Comparison of ENCODE assay signal across 13 mouse cellular contexts in genomic region chr2:161961179-161962163, GRCm38 (mm10).
DNase-seq lines count a peak whose midpoint lies in the region; ATAC-seq and TF ChIP-seq lines count a peak whose summit lies in the region.
"Had no signal": no experiment of that assay in that cellular context is flagged by ENCODE, and none has a peak within 500 bp of the region (broad histone marks: within the 10 kb centered on the region; RNA-seq: fewer than 3 reads in every experiment).

No protein-coding gene starts in this region.

- no peak overlapping the region for H3K4me2 ChIP-seq in forebrain, embryonic 14.5 days (ENCODE audit: low read length)
- H3K4me2 ChIP-seq: embryonic facial prominence, embryonic 12.5 days had no signal

- H3K36me3 ChIP-seq in forebrain, embryonic 14.5 days (ENCODE audit: control insufficient read depth, insufficient read depth, low read length) = no peaks in the 10 kb centered on the region
- H3K36me3 ChIP-seq in forebrain, embryonic 10.5 days (replicated peaks) = no peaks in the 10 kb centered on the region
- H3K36me3 ChIP-seq: embryonic facial prominence, embryonic 12.5 days had no signal

- TF ChIP-seq CTCF in brain, embryonic 14.5 days (IDR thresholded peaks at IDR 0.05; ENCODE audit: borderline replicate concordance, extremely low read depth, insufficient read depth, insufficient read length) = no peak

- peak; percentile 42; the same call in 1 of the 2 replicates for ATAC-seq in forebrain, embryonic 14.5 days
- no peak for ATAC-seq in megakaryocyte-erythroid progenitor cell, adult 5-6 weeks (replicated peaks; ENCODE audit: low FRiP score, low TSS enrichment, poor library complexity, severe bottlenecking)

- H3K27me3 ChIP-seq in forebrain, embryonic 14.5 days (replicated peaks; ENCODE audit: control insufficient read depth, insufficient read depth, low read length) = no peaks in the 10 kb centered on the region
- H3K27me3 ChIP-seq in forebrain, embryonic 10.5 days (ENCODE audit: poor library complexity, severe bottlenecking) = no peaks in the 10 kb centered on the region
- H3K27me3 ChIP-seq: embryonic facial prominence, embryonic 12.5 days had no signal

- peak; percentile 65 for DNase-seq in forebrain, embryonic 14.5 days (ENCODE audit: low spot score)
- no peak for DNase-seq in forebrain, embryonic 10.5 days (ENCODE audit: extremely low spot score, low spot score)
- peak; percentile 15 to 26 for DNase-seq in layer of hippocampus, postnatal 36 days
- DNase-seq in layer of hippocampus, adult 9-11 months = no peak
- peak; percentile 82 for DNase-seq in brain, embryonic 14.5 days (ENCODE audit: low read depth)
- peak; percentile 76 to 77 for DNase-seq in cerebellum, postnatal 36 days
- no peak for DNase-seq in T-cell, adult 2 months (ENCODE audit: low spot score)
- DNase-seq: heart, adult 2 months; heart, postnatal 36 days had no signal

- peaks cover 5% of the 10 kb centered on the region for H3K4me1 ChIP-seq in forebrain, embryonic 14.5 days (ENCODE audit: control insufficient read depth, insufficient read depth, low read length)
- H3K4me1 ChIP-seq in forebrain, embryonic 10.5 days = no peaks in the 10 kb centered on the region
- H3K4me1 ChIP-seq: embryonic facial prominence, embryonic 12.5 days had no signal

- WGBS in forebrain, embryonic 14.5 days = 47% methylated on average over 7 of the region's 7 CpGs
- WGBS in forebrain, embryonic 10.5 days = 81% methylated on average over 7 of the region's 7 CpGs

- H3K9ac ChIP-seq in forebrain, embryonic 14.5 days (ENCODE audit: low read length) = no peak overlapping the region
- H3K9ac ChIP-seq: embryonic facial prominence, embryonic 12.5 days; liver, embryonic 14.5 days had no signal

- no peak overlapping the region for H3K27ac ChIP-seq in forebrain, embryonic 14.5 days (ENCODE audit: low read depth, low read length)
- no peak overlapping the region for H3K27ac ChIP-seq in forebrain, embryonic 10.5 days
- H3K27ac ChIP-seq: embryonic facial prominence, embryonic 12.5 days; heart, adult 2 months; liver, embryonic 14.5 days; macrophage had no signal

- no peak overlapping the region for H3K4me3 ChIP-seq in forebrain, embryonic 14.5 days (ENCODE audit: low read depth, low read length)
- H3K4me3 ChIP-seq in forebrain, embryonic 10.5 days = no peak overlapping the region
- H3K4me3 ChIP-seq: embryonic facial prominence, embryonic 12.5 days; heart, adult 2 months had no signal

- TF ChIP-seq POLR2A in brain, embryonic 14.5 days (IDR thresholded peaks at IDR 0.05; ENCODE audit: borderline replicate concordance, extremely low read depth, insufficient read depth, insufficient read length, poor library complexity, severe bottlenecking) = no peak

- no peaks in the 10 kb centered on the region for H3K9me3 ChIP-seq in forebrain, embryonic 14.5 days (replicated peaks; ENCODE audit: control insufficient read depth, low read length)
- no peaks in the 10 kb centered on the region for H3K9me3 ChIP-seq in forebrain, embryonic 10.5 days
- H3K9me3 ChIP-seq: embryonic facial prominence, embryonic 12.5 days had no signal

Comparison
In these comparisons a context has a peak if more than half of its experiments do, and no peak if none do; other contexts are left out.
1. DNase-seq: peak in forebrain, embryonic 14.5 days (single experiment), layer of hippocampus, postnatal 36 days (2 of 2), brain, embryonic 14.5 days (single experiment) and cerebellum, postnatal 36 days (2 of 2); none in forebrain, embryonic 10.5 days (single experiment), layer of hippocampus, adult 9-11 months (single experiment) and T-cell, adult 2 months (single experiment).